Mouse (Mus musculus) limb, embryonic 14.5 days (tissue): ENCODE measurements around the gene Pin1. TPM values are rescaled to one million over a fixed set of nuclear protein-coding genes. Genes with fewer than 3 reads are reported as not detected.
"Not testable (repeated sequence)": the region's sequence is repeated elsewhere in the genome, so short reads cannot be mapped to it uniquely, and the experiment has no call there.

Source experiments
- ATAC-seq: fragments of 200-750 bp; cut with Nextera tagmentation; 2 replicates; pipeline ENCODE4 v1.8.0; 2017; ENCODE audit warnings: low read depth, moderate number of reproducible peaks, moderate TSS enrichment; ENCODE audit not compliant: low FRiP score
- DNase-seq: peaks from one replicate; pipeline ENCODE4 v3.0.0-alpha.2; 2015; ENCODE audit warnings: low spot score
- H3K27ac ChIP-seq: fragments of 300-500 bp; sonication (generic); replicated peaks from 2 replicates; pipeline ENCODE4 v1.5.1; 2014; ENCODE audit warnings: low read depth, mild to moderate bottlenecking, low read length, moderate library complexity, mixed read lengths
- H3K27me3 ChIP-seq: fragments of 300-500 bp; sonication (generic); 2 replicates; pipeline ENCODE4 v1.6.1; 2014; ENCODE audit warnings: low read length, mixed read lengths; ENCODE audit not compliant: control insufficient read depth, insufficient read depth
- H3K36me3 ChIP-seq: fragments of 300-500 bp; sonication (generic); 2 replicates; pipeline ENCODE4 v1.6.1; 2014; ENCODE audit warnings: mild to moderate bottlenecking, low read length, moderate library complexity, mixed read lengths; ENCODE audit not compliant: control insufficient read depth, insufficient read depth
- H3K4me1 ChIP-seq: fragments of 300-500 bp; sonication (generic); 2 replicates; pipeline ENCODE4 v1.6.1; 2014; ENCODE audit warnings: antibody characterized with exemption, low read length, mixed read lengths; ENCODE audit not compliant: control insufficient read depth, insufficient read depth
- H3K4me2 ChIP-seq: fragments of 300-500 bp; sonication (generic); replicated peaks from 2 replicates; pipeline ENCODE4 v1.6.1; 2014; ENCODE audit warnings: low read depth, mild to moderate bottlenecking, low read length, moderate library complexity; ENCODE audit not compliant: severe bottlenecking
- H3K4me3 ChIP-seq: fragments of 300-500 bp; sonication (generic); replicated peaks from 2 replicates; pipeline ENCODE4 v1.5.1; 2014; ENCODE audit warnings: low read length
- H3K9ac ChIP-seq: fragments of 300-500 bp; sonication (generic); 2 replicates; pipeline ENCODE4 v1.6.1; 2014; ENCODE audit warnings: mild to moderate bottlenecking, low read depth, low read length, moderate library complexity; ENCODE audit not compliant: severe bottlenecking
- H3K9me3 ChIP-seq: fragments of 300-500 bp; sonication (generic); 2 replicates; pipeline ENCODE4 v1.6.1; 2016; ENCODE audit warnings: low read length; ENCODE audit not compliant: control insufficient read depth
- POLR2A ChIP-seq: fragments of 200-500 bp; IDR thresholded peaks from 2 replicates; pipeline ENCODE4 v1.8.0; 2012; ENCODE audit warnings: inconsistent platforms, mild to moderate bottlenecking, moderate library complexity, borderline replicate concordance; ENCODE audit not compliant: insufficient read depth, insufficient read length; ENCODE audit errors: extremely low read depth
- WGBS: fragments of 180-500 bp; shearing (Covaris S2); extraction: QIAGEN DNeasy Blood & Tissue Kit; methylation state at CpG from one replicate; pipeline ENCODE4 v1.1.7; 2014; 5-methylcytosine and 5-hydroxymethylcytosine counted together
- polyA plus RNA-seq, 2 experiments: library from polyadenylated mRNA; depleted of rRNA in 1 of 2; stranded (reverse) in 1 of 2; unstranded in 1 of 2; fragments of >200 nt; fragmentation: Nextera tagmentation in 1 of 2; extraction: Ambion mirVana in 1 of 2; gene quantifications; 2 replicates each; pipeline versions ENCODE4 v1.2.1 to v1.2.3; 2012 to 2014

Gene Pin1
- polyA plus RNA-seq, 2 experiments: 28.0 to 47.8 TPM

DNA sequence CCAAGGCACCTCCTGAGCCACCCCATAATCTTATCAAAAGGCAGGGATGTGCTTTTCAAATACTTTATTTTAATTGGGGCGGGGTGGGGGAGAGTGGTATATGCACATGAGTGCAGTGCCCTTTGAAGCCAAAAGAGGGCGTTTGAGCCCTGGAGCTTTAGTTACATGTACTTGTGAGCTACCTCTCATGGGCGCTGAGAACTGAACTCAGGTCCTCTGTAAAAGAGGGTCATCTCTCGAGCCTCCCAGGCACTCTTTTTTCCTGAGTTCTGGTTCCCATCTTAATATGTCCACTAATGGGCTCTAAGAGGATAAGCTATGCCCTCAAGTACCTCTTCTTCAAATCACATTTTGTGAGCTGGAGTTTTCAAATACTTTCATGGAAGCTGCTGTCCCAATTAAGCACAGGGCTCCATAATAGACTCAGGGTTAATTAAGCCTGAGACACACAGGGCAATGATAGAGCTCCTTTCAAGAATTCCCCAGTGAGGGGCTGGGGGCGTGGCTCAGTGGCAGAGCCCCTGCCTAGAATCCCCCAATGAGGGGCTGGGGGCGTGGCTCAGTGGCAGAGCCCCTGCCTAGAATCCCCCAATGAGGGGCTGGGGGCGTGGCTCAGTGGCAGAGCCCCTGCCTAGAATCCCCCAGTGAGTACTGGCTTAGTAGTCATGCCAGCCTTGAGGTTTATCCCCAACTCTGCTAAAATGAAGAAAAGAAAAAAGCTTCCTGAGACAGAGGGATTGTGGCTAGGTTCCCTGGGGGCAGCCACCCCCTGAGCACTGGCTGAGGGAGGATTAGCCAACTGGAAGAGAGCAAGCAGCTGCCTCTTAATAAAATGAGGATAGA, 29.9 kb downstream of the Pin1 start:
- no peak overlapping the region for H3K9ac ChIP-seq
- WGBS: 40% methylated on average over 7 of the region's 7 CpGs
- H3K27ac ChIP-seq: no peak overlapping the region
- DNase-seq (no peak), ATAC-seq (peak; percentile 37; the same call in 1 of the 2 replicates)
- no peak overlapping the region for H3K4me2 ChIP-seq
- no peak overlapping the region for H3K4me3 ChIP-seq
- no peaks in the 10 kb centered on the region for H3K4me1 ChIP-seq
- H3K9me3 ChIP-seq: no peaks in the 10 kb centered on the region
- no peaks in the 10 kb centered on the region for H3K36me3 ChIP-seq
- TF ChIP-seq POLR2A: no peak
- H3K27me3 ChIP-seq: no peaks in the 10 kb centered on the region

GRCm38 (mm10) chr9:20682389-20682722, 30.5 kb downstream of the Pin1 start:
- 43% methylated on average over 2 of the region's 2 CpGs for WGBS
- DNase-seq: no peak
- no peak overlapping the region for H3K27ac ChIP-seq
- no peak overlapping the region for H3K4me2 ChIP-seq
- no peaks in the 10 kb centered on the region for H3K9me3 ChIP-seq
- no peaks in the 10 kb centered on the region for H3K27me3 ChIP-seq
- H3K4me3 ChIP-seq: no peak overlapping the region
- H3K36me3 ChIP-seq: no peaks in the 10 kb centered on the region
- no peaks in the 10 kb centered on the region for H3K4me1 ChIP-seq
- no peak for TF ChIP-seq POLR2A
- no peak overlapping the region for H3K9ac ChIP-seq
- ATAC-seq: no peak

- Histone ChIP-seq H3K9me3 (no peaks in the 10 kb centered on the region), H3K27me3 (no peaks in the 10 kb centered on the region), H3K4me1 (no peaks in the 10 kb centered on the region), H3K27ac (no peak overlapping the region), H3K9ac (no peak overlapping the region), H3K4me2 (no peak overlapping the region), H3K4me3 (no peak overlapping the region), H3K36me3 (no peaks in the 10 kb centered on the region)
- TF ChIP-seq POLR2A: no peak
- WGBS: 51% methylated on average over 17 of the region's 17 CpGs
- DNase-seq: no peak
- ATAC-seq: no peak
Observed at GRCm38 (mm10) chr9:20685081-20685861, 33.4 kb downstream of the Pin1 start.

DNA sequence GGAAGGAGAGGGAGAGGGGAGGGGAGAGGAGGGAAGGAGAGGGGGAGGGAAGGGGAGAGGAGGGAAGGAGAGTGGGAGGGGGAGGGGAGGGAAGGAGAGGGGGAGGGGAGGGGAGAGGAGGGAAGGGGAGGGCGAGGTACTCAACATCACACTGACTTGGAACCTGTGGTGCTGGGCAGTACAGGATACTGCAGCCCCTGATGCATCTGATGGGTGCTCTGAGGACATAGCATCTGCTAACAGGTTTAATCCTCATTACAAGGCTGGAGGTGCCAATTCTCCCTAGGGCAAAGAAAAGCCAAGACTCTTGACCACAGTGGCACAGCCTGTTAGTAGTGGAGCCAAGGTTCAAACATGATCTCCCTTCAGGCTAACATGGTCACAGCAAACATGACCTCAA, 37.5 kb downstream of the Pin1 start:
- Histone ChIP-seq H3K4me3 (no peak overlapping the region), H3K4me2 (no peak overlapping the region), H3K27ac (no peak overlapping the region), H3K9me3 (no peaks in the 10 kb centered on the region), H3K27me3 (peaks cover 3% of the 10 kb centered on the region; the same call in 1 of the 2 replicates), H3K36me3 (no peaks in the 10 kb centered on the region), H3K4me1 (no peaks in the 10 kb centered on the region), H3K9ac (no peak overlapping the region)
- no peak for TF ChIP-seq POLR2A
- 75% methylated on average over 1 of the region's 1 CpGs for WGBS
- DNase-seq (no peak), ATAC-seq (no peak)

DNA sequence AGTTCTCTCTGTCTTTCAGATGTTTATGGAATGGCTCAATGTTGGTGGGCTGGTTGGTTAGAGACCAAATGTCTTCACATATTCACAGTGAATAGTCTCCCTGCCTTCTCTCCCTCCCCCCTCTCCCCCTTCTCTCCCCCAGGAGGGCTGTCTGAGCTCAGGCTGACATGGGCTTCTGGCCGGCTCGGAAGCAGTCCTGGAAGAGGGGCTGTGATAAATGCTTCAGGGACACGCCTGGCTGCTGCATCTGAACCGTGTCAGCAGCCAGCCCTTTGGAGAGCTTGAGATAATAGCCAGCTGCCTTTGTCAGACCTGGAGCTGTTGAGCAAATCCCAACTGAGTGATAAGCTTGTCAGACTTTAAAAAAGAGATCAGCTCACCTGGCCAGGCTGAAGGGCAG, 38.0 kb downstream of the Pin1 start:
- ATAC-seq (no peak), DNase-seq (no peak)
- TF ChIP-seq POLR2A: no peak
- WGBS: 5% methylated on average over 4 of the region's 4 CpGs
- H3K4me2 ChIP-seq: no peak overlapping the region
- H3K9me3 ChIP-seq: no peaks in the 10 kb centered on the region
- H3K4me1 ChIP-seq: 0 out of 2 replicates have a peak, but pooled peaks cover 5% of the 10 kb centered on the region
- H3K36me3 ChIP-seq: no peaks in the 10 kb centered on the region
- peaks cover 8% of the 10 kb centered on the region; the same call in 1 of the 2 replicates for H3K27me3 ChIP-seq
- H3K27ac ChIP-seq: no peak overlapping the region
- H3K4me3 ChIP-seq: no peak overlapping the region
- no peak overlapping the region for H3K9ac ChIP-seq

- not testable (repeated sequence) for ATAC-seq, H3K9me3 ChIP-seq, H3K27ac ChIP-seq, H3K4me3 ChIP-seq, H3K36me3 ChIP-seq, H3K4me1 ChIP-seq, DNase-seq, H3K4me2 ChIP-seq, H3K9ac ChIP-seq
- 90% methylated on average over 2 of the region's 2 CpGs for WGBS
- peaks cover 13% of the 10 kb centered on the region; the same call in 1 of the 2 replicates for H3K27me3 ChIP-seq
Observed at GRCm38 (mm10) chr9:20690449-20690848, 38.6 kb downstream of the Pin1 start.
